18 mouse cellular contexts compared by ENCODE assay signal in genomic region chr1:152427912-152428581, GRCm38 (mm10). TPM values are rescaled to one million over a fixed set of nuclear protein-coding genes. Genes with fewer than 3 reads are reported as not detected.
DNase-seq lines count a peak whose midpoint lies in the region; ATAC-seq and TF ChIP-seq lines count a peak whose summit lies in the region.
"Had no signal": no experiment of that assay in that cellular context is flagged by ENCODE, and none has a peak within 500 bp of the region (broad histone marks: within the 10 kb centered on the region; RNA-seq: fewer than 3 reads in every experiment).

No protein-coding gene starts in this region.

- TF ChIP-seq EP300 in CH12.LX (IDR thresholded peaks at IDR 0.05; ENCODE audit: low read length), result no peak

- peak; percentile 53 for DNase-seq in heart, adult 11 months
- no peak for DNase-seq in heart, adult 9 months (ENCODE audit: low spot score in 2 of 2)
- no peak for DNase-seq in CH12.LX (ENCODE audit: extremely low read depth)
- DNase-seq in forebrain, embryonic 14.5 days (ENCODE audit: low spot score), result peak; percentile 56
- DNase-seq in urinary bladder, postnatal 25 days (ENCODE audit: low spot score), result no peak
- no peak for DNase-seq in kidney, postnatal 4 days
- DNase-seq: adrenal gland, postnatal 36 days; cerebellum, adult 18-20 months; gastrocnemius, postnatal 36 days; heart, postnatal 4 days; layer of hippocampus, adult 9-11 months had no signal

- 22% methylated on average over 12 of the region's 12 CpGs for WGBS in forebrain, embryonic 14.5 days
- 82% methylated on average over 12 of the region's 12 CpGs for WGBS in hindbrain, embryonic 12.5 days

- in situ Hi-C loops in CH12.LX (cut with MboI; ENCODE audit: low pct_ligation_motif_present, low pct_unique_long_range_greater_than_20kb, low sequenced_read_pairs), result no loop called here

- TF ChIP-seq CTCF in CH12.LX (conservative IDR thresholded peaks at IDR 0.05 in 1 of 2, IDR thresholded peaks at IDR 0.05 in 1 of 2; ENCODE audit: low read depth in 2 of 2, low read length in 2 of 2), result no peak

- TF ChIP-seq POLR2A in CH12.LX (IDR thresholded peaks at IDR 0.05; ENCODE audit: low read depth, low read length), result no peak

- H3K4me3 ChIP-seq in CH12.LX (replicated peaks in 1 of 3; ENCODE audit: low read depth in 2 of 3, low read length in 2 of 3, poor library complexity in 1 of 3), result no peak overlapping the region
- H3K4me3 ChIP-seq in forebrain, embryonic 14.5 days (ENCODE audit: low read depth, low read length), result no peak overlapping the region
- H3K4me3 ChIP-seq in hindbrain, embryonic 12.5 days, result no peak overlapping the region
- H3K4me3 ChIP-seq: heart, embryonic 13.5 days; kidney, embryonic 15.5 days; midbrain, embryonic 12.5 days; neural tube, embryonic 12.5 days had no signal

- no peak overlapping the region for H3K27ac ChIP-seq in CH12.LX (ENCODE audit: insufficient read depth, low read depth)
- H3K27ac ChIP-seq in forebrain, embryonic 14.5 days (ENCODE audit: low read depth, low read length), result no peak overlapping the region
- H3K27ac ChIP-seq in hindbrain, embryonic 12.5 days, result no peak overlapping the region
- H3K27ac ChIP-seq: heart, embryonic 13.5 days; kidney, embryonic 15.5 days; midbrain, embryonic 12.5 days; neural tube, embryonic 12.5 days had no signal

- H3K9ac ChIP-seq in CH12.LX (ENCODE audit: insufficient read depth, low read depth), result no peak overlapping the region
- H3K9ac ChIP-seq in forebrain, embryonic 14.5 days (ENCODE audit: low read length), result 0 out of 2 replicates have a peak overlapping the region, but pooled peaks have one; percentile 1
- H3K9ac ChIP-seq in hindbrain, embryonic 12.5 days, result no peak overlapping the region
- H3K9ac ChIP-seq: heart, embryonic 13.5 days; kidney, embryonic 15.5 days; midbrain, embryonic 12.5 days; neural tube, embryonic 12.5 days had no signal

- peaks cover 4 to 24% of the 10 kb centered on the region in 2 experiments for H3K4me1 ChIP-seq in CH12.LX (ENCODE audit: control insufficient read depth in 1 of 2, insufficient read depth in 2 of 2)
- H3K4me1 ChIP-seq in forebrain, embryonic 14.5 days (ENCODE audit: control insufficient read depth, insufficient read depth, low read length), result no peaks in the 10 kb centered on the region
- H3K4me1 ChIP-seq in hindbrain, embryonic 12.5 days, result no peaks in the 10 kb centered on the region

- H3K79me2 ChIP-seq in CH12.LX (replicated peaks; ENCODE audit: control insufficient read depth, extremely low read depth, insufficient read depth, poor library complexity, severe bottlenecking), result no peaks in the 10 kb centered on the region

- dilution Hi-C loops in CH12.LX (cut with MboI; ENCODE audit: extremely low pct_ligation_motif_present, extremely low pct_unique_long_range_greater_than_20kb, low sequenced_read_pairs), result no loop called here

- no peaks in the 10 kb centered on the region for H3K36me3 ChIP-seq in CH12.LX (replicated peaks in 1 of 2; ENCODE audit: control insufficient read depth in 1 of 2, insufficient read depth in 1 of 2, low read length in 1 of 2)
- no peaks in the 10 kb centered on the region for H3K36me3 ChIP-seq in forebrain, embryonic 14.5 days (ENCODE audit: control insufficient read depth, insufficient read depth, low read length)
- H3K36me3 ChIP-seq in hindbrain, embryonic 12.5 days, result no peaks in the 10 kb centered on the region
- H3K36me3 ChIP-seq: heart, embryonic 13.5 days; kidney, embryonic 15.5 days; midbrain, embryonic 12.5 days; neural tube, embryonic 12.5 days had no signal

- TF ChIP-seq RAD21 in CH12.LX (IDR thresholded peaks at IDR 0.05; ENCODE audit: low read depth, low read length), result no peak

- ATAC-seq in forebrain, embryonic 14.5 days, result peak; percentile 71
- 0 out of 2 replicates have a peak, but pooled peaks have one; percentile 27 for ATAC-seq in monocyte, adult 5-6 weeks (replicated peaks; ENCODE audit: insufficient number of reproducible peaks, low FRiP score, low TSS enrichment, poor library complexity, severe bottlenecking)
- no peak for ATAC-seq in hindbrain, embryonic 12.5 days (ENCODE audit: low FRiP score)
- ATAC-seq: inflammation-experienced regulatory T-cells, adult 6 months had no signal

- H3K27me3 ChIP-seq in CH12.LX (replicated peaks), result no peaks in the 10 kb centered on the region
- H3K27me3 ChIP-seq in forebrain, embryonic 14.5 days (replicated peaks; ENCODE audit: control insufficient read depth, insufficient read depth, low read length), result no peaks in the 10 kb centered on the region
- H3K27me3 ChIP-seq in hindbrain, embryonic 12.5 days, result no peaks in the 10 kb centered on the region
- H3K27me3 ChIP-seq: heart, embryonic 13.5 days; midbrain, embryonic 12.5 days; neural tube, embryonic 12.5 days had no signal

- no peaks in the 10 kb centered on the region for H3K9me3 ChIP-seq in CH12.LX (replicated peaks; ENCODE audit: low read length)
- no peaks in the 10 kb centered on the region for H3K9me3 ChIP-seq in forebrain, embryonic 14.5 days (replicated peaks; ENCODE audit: control insufficient read depth, low read length)
- no peaks in the 10 kb centered on the region for H3K9me3 ChIP-seq in hindbrain, embryonic 12.5 days (replicated peaks)
- H3K9me3 ChIP-seq: heart, embryonic 13.5 days; kidney, embryonic 15.5 days; midbrain, embryonic 12.5 days; neural tube, embryonic 12.5 days had no signal

- H3K4me2 ChIP-seq in CH12.LX (ENCODE audit: insufficient read depth, low read depth, poor library complexity, severe bottlenecking), result peak overlapping the region; percentile 21; the same call in 1 of the 2 replicates
- peak overlapping the region; percentile 21 for H3K4me2 ChIP-seq in forebrain, embryonic 14.5 days (ENCODE audit: low read length)
- H3K4me2 ChIP-seq in hindbrain, embryonic 12.5 days (replicated peaks), result no peak overlapping the region
- H3K4me2 ChIP-seq: heart, embryonic 13.5 days; kidney, embryonic 15.5 days; midbrain, embryonic 12.5 days; neural tube, embryonic 12.5 days had no signal

TF ChIP-seq in CH12.LX, 34 proteins besides CTCF, POLR2A, EP300 and RAD21:
- TF ChIP-seq NELFE (IDR thresholded peaks at IDR 0.05; ENCODE audit: low read depth, low read length) (no peak), TBP (conservative IDR thresholded peaks at IDR 0.05; ENCODE audit: low read depth, low read length) (no peak), MYC (IDR thresholded peaks at IDR 0.05; ENCODE audit: low read depth, low read length) (no peak)

RNA-seq across cellular contexts. Expression of gene Colgalt2, which starts 28.4 kb away (rescaled TPM):
- not detected in 2 replicates for total RNA-seq in CH12.LX (2012; rRNA removed)
- not detected in 2 replicates for total RNA-seq in CH12.LX (2014; rRNA removed)
- polyA plus RNA-seq in CH12.LX (2012; ENCODE audit: insufficient read length, low read depth), result not detected in 2 replicates
- polyA plus RNA-seq in forebrain, embryonic 14.5 days (2014; fragmentation: Nextera tagmentation; extraction: Ambion mirVana), result 2.6 and 2.7 TPM in 2 replicates
- total RNA-seq in monocyte, adult 5-6 weeks (2017), result 0.21 TPM in 1 of 3 replicates, not detected in the others
- 4.2 and 4.5 TPM in 2 replicates for polyA plus RNA-seq in hindbrain, embryonic 12.5 days (2016; fragmentation: Nextera tagmentation; extraction: Ambion mirVana)
- polyA plus RNA-seq: inflammation-experienced regulatory T-cells, adult 6 months had no signal

RNA-seq across cellular contexts. Expression of gene Tsen15, which starts 41.6 kb away (rescaled TPM):
- 23.1 and 26.8 TPM in 2 replicates for total RNA-seq in CH12.LX (2012; rRNA removed)
- 65.3 and 65.9 TPM in 2 replicates for total RNA-seq in CH12.LX (2014; rRNA removed)
- 40.9 and 42.3 TPM in 2 replicates for polyA plus RNA-seq in CH12.LX (2012; ENCODE audit: insufficient read length, low read depth)
- 43.3 and 45.9 TPM in 2 replicates for polyA plus RNA-seq in forebrain, embryonic 14.5 days (2014; fragmentation: Nextera tagmentation; extraction: Ambion mirVana)
- total RNA-seq in monocyte, adult 5-6 weeks (2017), result 6.7 to 18.1 TPM (median 10.7 TPM) in 3 replicates
- 45.3 and 45.4 TPM in 2 replicates for polyA plus RNA-seq in hindbrain, embryonic 12.5 days (2016; fragmentation: Nextera tagmentation; extraction: Ambion mirVana)

Comparison
In these comparisons a context has a peak if more than half of its experiments do, and no peak if none do; other contexts are left out.
1. DNase-seq: peak in heart, adult 11 months (single experiment) and forebrain, embryonic 14.5 days (single experiment); none in heart, adult 9 months (0 of 2), CH12.LX (single experiment), urinary bladder, postnatal 25 days (single experiment) and kidney, postnatal 4 days (0 of 2).